Mouse (Mus musculus): ENCODE measurements around the gene Itgb3.

DNA sequence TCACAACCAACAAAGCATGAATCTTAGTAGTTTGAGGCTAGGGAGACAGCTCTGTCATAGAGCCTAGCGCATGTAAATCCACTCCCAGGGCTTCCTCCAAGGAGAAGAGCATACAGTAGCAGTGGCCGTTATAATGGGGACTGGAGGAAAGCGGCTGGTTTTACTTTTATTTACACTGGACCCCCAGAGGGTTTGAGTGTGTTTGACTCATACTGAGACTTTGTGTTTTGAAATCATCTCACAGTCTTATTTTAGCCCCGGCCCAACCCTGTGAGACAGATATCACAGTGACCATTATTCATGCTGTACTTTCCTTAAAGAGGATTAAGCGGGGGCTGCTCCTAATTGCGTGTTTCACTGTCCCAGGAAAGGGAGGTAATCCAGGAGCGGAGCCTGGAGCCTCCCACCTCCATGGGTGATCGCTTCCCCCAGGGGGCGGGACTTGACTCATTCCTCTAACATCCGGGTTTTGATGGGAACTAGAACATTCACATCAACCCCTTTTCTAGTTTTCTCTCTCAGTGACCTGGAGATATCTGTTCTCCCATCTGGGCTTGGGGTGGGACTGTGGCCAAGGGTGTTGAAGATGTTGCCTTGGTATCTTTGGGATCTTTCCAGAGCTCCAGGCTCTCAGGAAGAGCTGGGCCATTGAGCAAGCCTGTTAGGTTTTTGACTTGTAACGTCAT lies 20.0 kb downstream of the Itgb3 start:
- TF ChIP-seq POLR2A (IDR thresholded peaks at IDR 0.05; ENCODE audit: borderline replicate concordance, low read depth, low read length) = no peak
- no peak for TF ChIP-seq CTCF (IDR thresholded peaks at IDR 0.05; ENCODE audit: low read depth, low read length)

All from bone marrow macrophage, adult 2 months (primary cell).